Mouse (Mus musculus) erythroblast, embryonic 14.5 days (primary cell): ENCODE measurements at regions not wholly inside any gene's neighbourhood (a gene's known extent, or its start where the extent isn't known, plus 50 kb on each side); places are given as distances from the start of the nearest gene placed in this dataset.

Experiments
- H3K27me3 ChIP-seq: 2 replicates; pipeline ENCODE4 v1.6.1; 2012; ENCODE audit warnings: inconsistent platforms; ENCODE audit not compliant: control insufficient read depth
- H3K36me3 ChIP-seq: 2 replicates; pipeline ENCODE4 v1.6.1; 2012; ENCODE audit warnings: mild to moderate bottlenecking, inconsistent platforms; ENCODE audit not compliant: control insufficient read depth
- H3K4me1 ChIP-seq: 2 replicates; pipeline ENCODE4 v1.6.1; 2012; ENCODE audit warnings: inconsistent platforms; ENCODE audit not compliant: control insufficient read depth
- H3K4me3 ChIP-seq: replicated peaks from 2 replicates; pipeline ENCODE3; 2012; ENCODE audit warnings: moderate library complexity, mild to moderate bottlenecking, inconsistent platforms
- H3K9me3 ChIP-seq: 2 replicates; pipeline ENCODE4 v1.6.1; 2012; ENCODE audit warnings: low read length, inconsistent platforms, mixed read lengths; ENCODE audit not compliant: control insufficient read depth
- GATA1 ChIP-seq: IDR thresholded peaks from 2 replicates; pipeline ENCODE4 v1.6.1; 2012; ENCODE audit warnings: low read length, inconsistent platforms, mixed read lengths
- TAL1 ChIP-seq: IDR thresholded peaks from 3 replicates; pipeline ENCODE4 v1.6.1; 2012; ENCODE audit warnings: low read length, inconsistent platforms, mixed read lengths

GRCm38 (mm10) chr10:97241476-97241875 lies 237.9 kb upstream of the Dcn start:
- no peaks in the 10 kb centered on the region for H3K27me3 ChIP-seq
- H3K4me3 ChIP-seq, result no peak overlapping the region
- no peaks in the 10 kb centered on the region for H3K36me3 ChIP-seq
- no peak for TF ChIP-seq GATA1
- TF ChIP-seq TAL1, result no peak
- H3K4me1 ChIP-seq, result no peaks in the 10 kb centered on the region
- no peaks in the 10 kb centered on the region for H3K9me3 ChIP-seq

- H3K36me3 ChIP-seq, result no peaks in the 10 kb centered on the region
- H3K9me3 ChIP-seq, result no peaks in the 10 kb centered on the region
- TF ChIP-seq TAL1, result no peak
- H3K4me3 ChIP-seq, result no peak overlapping the region
- H3K4me1 ChIP-seq, result no peaks in the 10 kb centered on the region
- H3K27me3 ChIP-seq, result no peaks in the 10 kb centered on the region
These were observed 233.7 kb upstream of the Dcn start for GRCm38 (mm10) chr10:97245674-97246073.

- H3K4me1 ChIP-seq, result no peaks in the 10 kb centered on the region
- no peak overlapping the region for H3K4me3 ChIP-seq
- TF ChIP-seq GATA1 (no peak), TAL1 (no peak)
- no peaks in the 10 kb centered on the region for H3K36me3 ChIP-seq
- H3K27me3 ChIP-seq, result no peaks in the 10 kb centered on the region
- no peaks in the 10 kb centered on the region for H3K9me3 ChIP-seq
These were observed 230.9 kb upstream of the Dcn start for GRCm38 (mm10) chr10:97248522-97248921.

GRCm38 (mm10) chr10:97249760-97250159 lies 229.6 kb upstream of the Dcn start:
- Histone ChIP-seq H3K27me3 (no peaks in the 10 kb centered on the region), H3K36me3 (no peaks in the 10 kb centered on the region), H3K9me3 (no peaks in the 10 kb centered on the region), H3K4me1 (no peaks in the 10 kb centered on the region), H3K4me3 (no peak overlapping the region)
- TF ChIP-seq TAL1 (no peak), GATA1 (no peak)

GRCm38 (mm10) chr10:97250167-97250566 lies 229.2 kb upstream of the Dcn start:
- Histone ChIP-seq H3K27me3 (no peaks in the 10 kb centered on the region), H3K4me3 (no peak overlapping the region), H3K9me3 (no peaks in the 10 kb centered on the region), H3K36me3 (no peaks in the 10 kb centered on the region), H3K4me1 (no peaks in the 10 kb centered on the region)
- TF ChIP-seq TAL1 (no peak), GATA1 (no peak)

GRCm38 (mm10) chr10:97265959-97266517 lies 213.4 kb upstream of the Dcn start:
- TF ChIP-seq GATA1 (no peak), TAL1 (no peak)
- no peaks in the 10 kb centered on the region for H3K36me3 ChIP-seq

GRCm38 (mm10) chr10:97282416-97282815 lies 197.0 kb upstream of the Dcn start:
- no peaks in the 10 kb centered on the region for H3K27me3 ChIP-seq
- no peak overlapping the region for H3K4me3 ChIP-seq
- H3K4me1 ChIP-seq, result no peaks in the 10 kb centered on the region
- TF ChIP-seq TAL1, result no peak
- TF ChIP-seq GATA1, result no peak
- no peaks in the 10 kb centered on the region for H3K36me3 ChIP-seq
- no peaks in the 10 kb centered on the region for H3K9me3 ChIP-seq

More at GRCm38 (mm10) chr10:97265959-97266517, 213.4 kb upstream of the Dcn start:
- Histone ChIP-seq H3K9me3 (0 out of 2 replicates have a peak, but pooled peaks cover 2% of the 10 kb centered on the region), H3K4me3 (no peak overlapping the region), H3K27me3 (no peaks in the 10 kb centered on the region), H3K4me1 (no peaks in the 10 kb centered on the region)

GRCm38 (mm10) chr10:97282841-97283496 lies 196.4 kb upstream of the Dcn start:
- Histone ChIP-seq H3K36me3 (no peaks in the 10 kb centered on the region), H3K9me3 (no peaks in the 10 kb centered on the region)
- no peak for TF ChIP-seq TAL1
- TF ChIP-seq GATA1, result no peak

GRCm38 (mm10) chr10:97304791-97305355 lies 174.5 kb upstream of the Dcn start:
- no peaks in the 10 kb centered on the region for H3K27me3 ChIP-seq
- H3K4me3 ChIP-seq, result no peak overlapping the region
- H3K9me3 ChIP-seq, result no peaks in the 10 kb centered on the region
- TF ChIP-seq TAL1, result no peak
- no peak for TF ChIP-seq GATA1
- no peaks in the 10 kb centered on the region for H3K4me1 ChIP-seq
- H3K36me3 ChIP-seq, result no peaks in the 10 kb centered on the region

More at GRCm38 (mm10) chr10:97282841-97283496, 196.4 kb upstream of the Dcn start:
- H3K4me3 ChIP-seq, result no peak overlapping the region
- H3K27me3 ChIP-seq, result no peaks in the 10 kb centered on the region
- H3K4me1 ChIP-seq, result no peaks in the 10 kb centered on the region

GRCm38 (mm10) chr10:97309580-97309979 lies 169.8 kb upstream of the Dcn start:
- H3K4me1 ChIP-seq, result peaks cover 5% of the 10 kb centered on the region
- no peak for TF ChIP-seq GATA1
- TF ChIP-seq TAL1, result no peak
- no peaks in the 10 kb centered on the region for H3K36me3 ChIP-seq
- H3K27me3 ChIP-seq, result no peaks in the 10 kb centered on the region
- no peaks in the 10 kb centered on the region for H3K9me3 ChIP-seq
- H3K4me3 ChIP-seq, result no peak overlapping the region
